Mouse (Mus musculus) forebrain, embryonic 10.5 days (tissue): ENCODE measurements around the gene Frmd4b. TPM values are rescaled to one million over a fixed set of nuclear protein-coding genes. Genes with fewer than 3 reads are reported as not detected.

Experiments used
- DNase-seq: peaks from one replicate; pipeline ENCODE4 v3.0.0-alpha.2; 2017; ENCODE audit warnings: low spot score; ENCODE audit errors: extremely low spot score
- H3K27ac ChIP-seq: fragments of 300-500 bp; sonication (generic); 2 replicates; pipeline ENCODE4 v1.5.1; 2016; ENCODE audit warnings: mild to moderate bottlenecking
- H3K27me3 ChIP-seq: fragments of 300-500 bp; sonication (generic); 2 replicates; pipeline ENCODE4 v1.6.1; 2016; ENCODE audit warnings: mild to moderate bottlenecking; ENCODE audit not compliant: poor library complexity, severe bottlenecking
- H3K36me3 ChIP-seq: fragments of 300-500 bp; sonication (generic); replicated peaks from 2 replicates; pipeline ENCODE4 v1.6.1; 2016; ENCODE audit warnings: mild to moderate bottlenecking, moderate library complexity
- H3K4me1 ChIP-seq: fragments of 300-500 bp; sonication (generic); 2 replicates; pipeline ENCODE4 v1.6.1; 2016
- H3K4me3 ChIP-seq: fragments of 300-500 bp; sonication (generic); 2 replicates; pipeline ENCODE4 v1.5.1; 2016; ENCODE audit warnings: mild to moderate bottlenecking, moderate library complexity
- H3K9me3 ChIP-seq: fragments of 300-500 bp; sonication (generic); 2 replicates; pipeline ENCODE4 v1.6.1; 2016; ENCODE audit warnings: mild to moderate bottlenecking, moderate library complexity
- WGBS: fragments of 180-500 bp; shearing (Covaris S2); methylation state at CpG from one replicate; pipeline ENCODE4 v1.1.7; 2016; 5-methylcytosine and 5-hydroxymethylcytosine counted together
- polyA plus RNA-seq: library from polyadenylated mRNA; unstranded; fragments of >200 nt; fragmentation: Nextera tagmentation; extraction: Ambion mirVana; gene quantifications from 2 replicates; pipeline ENCODE4 v1.2.1, GENCODE M21; 2016

Gene Frmd4b
- 19.6 and 21.2 TPM in 2 replicates for polyA plus RNA-seq

- peaks cover 35% of the 10 kb centered on the region for H3K27me3 ChIP-seq
- peak within 1 kb of the TSS; percentile 88 for H3K4me3 ChIP-seq
- under 1% methylated on average over 42 of the region's 42 CpGs for WGBS
- H3K4me1 ChIP-seq = peaks cover 35% of the 10 kb centered on the region
- peak; percentile 82 for DNase-seq
- no peaks in the 10 kb centered on the region for H3K36me3 ChIP-seq
- peak within 1 kb of the TSS; percentile 92 for H3K27ac ChIP-seq
- no peaks in the 10 kb centered on the region for H3K9me3 ChIP-seq
Observed at GRCm38 (mm10) chr6:97617266-97617743, at the start of gene Frmd4b. Gene Frmd4b (minus strand): TSS chr6:97617541.

- Histone ChIP-seq H3K27ac (peak overlapping the region; percentile 81), H3K9me3 (peaks cover 4% of the 10 kb centered on the region; the same call in 1 of the 2 replicates), H3K36me3 (no peaks in the 10 kb centered on the region), H3K27me3 (no peaks in the 10 kb centered on the region), H3K4me1 (peaks cover 25% of the 10 kb centered on the region), H3K4me3 (no peak overlapping the region)
- DNase-seq = no peak
- WGBS = 18% methylated on average over 2 of the region's 2 CpGs
Observed at GRCm38 (mm10) chr6:97666417-97666816, 49.1 kb upstream of the Frmd4b start.

- Histone ChIP-seq H3K27ac (no peak overlapping the region), H3K4me1 (no peaks in the 10 kb centered on the region), H3K36me3 (no peaks in the 10 kb centered on the region), H3K27me3 (no peaks in the 10 kb centered on the region), H3K4me3 (no peak overlapping the region), H3K9me3 (peaks cover 8% of the 10 kb centered on the region; the same call in 1 of the 2 replicates)
- DNase-seq = no peak
- 84% methylated on average over 6 of the region's 6 CpGs for WGBS
Observed at GRCm38 (mm10) chr6:97658921-97659320, 41.6 kb upstream of the Frmd4b start.

- no peak for DNase-seq
- H3K4me1 ChIP-seq = no peaks in the 10 kb centered on the region
- H3K9me3 ChIP-seq = peaks cover 8% of the 10 kb centered on the region; the same call in 1 of the 2 replicates
- no peaks in the 10 kb centered on the region for H3K27me3 ChIP-seq
- no peak overlapping the region for H3K4me3 ChIP-seq
- no peaks in the 10 kb centered on the region for H3K36me3 ChIP-seq
- WGBS = 83% methylated on average over 3 of the region's 3 CpGs
- H3K27ac ChIP-seq = no peak overlapping the region
Observed at GRCm38 (mm10) chr6:97655986-97656385, 38.6 kb upstream of the Frmd4b start.

- Histone ChIP-seq H3K36me3 (no peaks in the 10 kb centered on the region), H3K4me1 (no peaks in the 10 kb centered on the region), H3K27me3 (no peaks in the 10 kb centered on the region), H3K9me3 (no peaks in the 10 kb centered on the region), H3K27ac (no peak overlapping the region), H3K4me3 (no peak overlapping the region)
- 96% methylated on average over 14 of the region's 14 CpGs for whole genome bisulfite sequencing
- no peak for DNase-seq
Observed at GRCm38 (mm10) chr6:97647501-97647900, 30.2 kb upstream of the Frmd4b start.

- 70% methylated on average over 9 of the region's 9 CpGs for WGBS
- Histone ChIP-seq H3K9me3 (no peaks in the 10 kb centered on the region), H3K4me1 (0 out of 2 replicates have a peak, but pooled peaks cover 9% of the 10 kb centered on the region), H3K4me3 (no peak overlapping the region), H3K27me3 (peaks cover 11% of the 10 kb centered on the region), H3K27ac (no peak overlapping the region), H3K36me3 (no peaks in the 10 kb centered on the region)
- DNase-seq = no peak
Observed at GRCm38 (mm10) chr6:97623330-97623729, 6.0 kb upstream of the Frmd4b start.

- no peak overlapping the region for H3K4me3 ChIP-seq
- H3K4me1 ChIP-seq = peaks cover 18% of the 10 kb centered on the region
- no peaks in the 10 kb centered on the region for H3K9me3 ChIP-seq
- H3K36me3 ChIP-seq = no peaks in the 10 kb centered on the region
- 74% methylated on average over 5 of the region's 5 CpGs for WGBS
- no peak for DNase-seq
- peaks cover 16% of the 10 kb centered on the region for H3K27me3 ChIP-seq
- no peak overlapping the region for H3K27ac ChIP-seq
Observed at GRCm38 (mm10) chr6:97622236-97622635, 4.9 kb upstream of the Frmd4b start.

- WGBS = 20% methylated on average over 7 of the region's 7 CpGs
- Histone ChIP-seq H3K36me3 (no peaks in the 10 kb centered on the region), H3K27me3 (peaks cover 35% of the 10 kb centered on the region), H3K4me1 (peaks cover 35% of the 10 kb centered on the region), H3K9me3 (no peaks in the 10 kb centered on the region), H3K4me3 (peak overlapping the region; percentile 88), H3K27ac (peak overlapping the region; percentile 92)
- no peak for DNase-seq
Observed at GRCm38 (mm10) chr6:97617774-97618173, 433 bp upstream of the Frmd4b start.

- H3K27me3 ChIP-seq = peaks cover 35% of the 10 kb centered on the region
- H3K36me3 ChIP-seq = no peaks in the 10 kb centered on the region
- under 1% methylated on average over 40 of the region's 40 CpGs for WGBS
- H3K4me3 ChIP-seq = peak overlapping the region; percentile 88
- H3K9me3 ChIP-seq = no peaks in the 10 kb centered on the region
- peak overlapping the region; percentile 92 for H3K27ac ChIP-seq
- H3K4me1 ChIP-seq = peaks cover 35% of the 10 kb centered on the region
- DNase-seq = peak; percentile 74
Observed at GRCm38 (mm10) chr6:97616658-97617265, 579 bp downstream of the Frmd4b start.

GRCm38 (mm10) chr6:97615901-97616461, 1.4 kb downstream of the Frmd4b start:
- peak overlapping the region; percentile 92 for H3K27ac ChIP-seq
- H3K4me1 ChIP-seq = peaks cover 35% of the 10 kb centered on the region
- H3K36me3 ChIP-seq = no peaks in the 10 kb centered on the region
- 6% methylated on average over 16 of the region's 16 CpGs for WGBS
- peaks cover 35% of the 10 kb centered on the region for H3K27me3 ChIP-seq
- H3K9me3 ChIP-seq = no peaks in the 10 kb centered on the region
- peak overlapping the region; percentile 88 for H3K4me3 ChIP-seq
- DNase-seq = peak; percentile 33

GRCm38 (mm10) chr6:97614179-97614578, 3.2 kb downstream of the Frmd4b start:
- no peaks in the 10 kb centered on the region for H3K9me3 ChIP-seq
- no peaks in the 10 kb centered on the region for H3K36me3 ChIP-seq
- H3K4me1 ChIP-seq = peaks cover 49% of the 10 kb centered on the region
- DNase-seq = no peak
- peaks cover 38% of the 10 kb centered on the region for H3K27me3 ChIP-seq
- no peak overlapping the region for H3K27ac ChIP-seq
- H3K4me3 ChIP-seq = no peak overlapping the region

- Histone ChIP-seq H3K4me3 (no peak overlapping the region), H3K27ac (no peak overlapping the region), H3K27me3 (peaks cover 25% of the 10 kb centered on the region), H3K4me1 (peaks cover 52% of the 10 kb centered on the region), H3K36me3 (no peaks in the 10 kb centered on the region), H3K9me3 (no peaks in the 10 kb centered on the region)
- no peak for DNase-seq
- 84% methylated on average over 5 of the region's 5 CpGs for WGBS
Observed at GRCm38 (mm10) chr6:97612861-97613260, 4.5 kb downstream of the Frmd4b start.

- WGBS = 90% methylated on average over 2 of the region's 2 CpGs
- Histone ChIP-seq H3K36me3 (no peaks in the 10 kb centered on the region; the same call in 1 of the 2 replicates), H3K4me1 (peaks cover 44% of the 10 kb centered on the region), H3K27ac (no peak overlapping the region), H3K27me3 (peaks cover 13% of the 10 kb centered on the region), H3K9me3 (no peaks in the 10 kb centered on the region), H3K4me3 (no peak overlapping the region)
- DNase-seq = no peak
Observed at GRCm38 (mm10) chr6:97610051-97610450, 7.3 kb downstream of the Frmd4b start.
